Mouse (Mus musculus): Measurements from ENCODE around the gene Dhx37. TPM values are rescaled to one million over a fixed set of nuclear protein-coding genes. Genes with fewer than 3 reads are reported as not detected.
"Not testable (repeated sequence)": the region's sequence is repeated elsewhere in the genome, so short reads cannot be mapped to it uniquely, and the experiment has no call there.

Dhx37 gene
- polyA plus RNA-seq, 1 experiment from 2014 or later = 3.3 TPM

DNA sequence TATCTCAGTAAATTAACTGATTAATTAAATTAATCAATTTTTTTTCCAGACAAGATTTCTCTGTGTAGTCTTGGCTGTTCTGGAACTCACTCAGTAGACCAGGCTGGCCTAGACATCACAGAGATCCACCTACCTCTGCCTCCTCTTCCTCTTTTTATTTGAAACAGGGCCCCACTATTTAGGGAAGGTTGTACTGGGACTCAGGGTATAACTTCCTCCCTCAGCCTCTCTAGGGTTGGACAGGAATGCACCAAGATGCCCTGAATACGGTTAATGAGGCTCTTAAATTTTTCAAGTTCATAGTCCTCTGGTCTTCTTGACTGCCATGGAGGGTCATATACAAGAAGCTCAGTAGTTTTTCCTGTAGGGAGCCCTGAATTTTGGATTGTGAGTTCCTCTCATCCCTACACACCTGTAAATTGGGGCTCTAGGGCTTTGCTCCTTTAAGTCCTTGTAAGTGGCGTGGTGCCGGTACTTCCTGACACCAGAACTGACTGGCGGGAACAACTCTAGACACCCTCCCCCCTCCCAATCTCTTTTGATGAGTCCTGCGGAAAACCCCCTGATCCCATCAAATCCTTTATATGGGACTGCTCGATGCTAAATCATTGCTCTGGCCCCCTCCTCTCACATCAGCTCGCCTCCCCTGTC, 6.8 kb upstream of the Dhx37 start:
- 3% methylated on average over 7 of the region's 7 CpGs for WGBS (ENCODE audit: insufficient replicate concordance)
- TF ChIP-seq EP300 (IDR thresholded peaks at IDR 0.05; ENCODE audit: low read depth) (no peak), CTCF (IDR thresholded peaks at IDR 0.05; ENCODE audit: low read depth) (no peak)
- H3K27ac ChIP-seq (ENCODE audit: low read depth) = peak overlapping the region; percentile 83
- DNase-seq (no peak), ATAC-seq (0 out of 2 replicates have a peak, but pooled peaks have one; percentile 4)
- H3K9me3 ChIP-seq (ENCODE audit: low read length) = no peaks in the 10 kb centered on the region
- H3K9ac ChIP-seq (replicated peaks) = peak overlapping the region; percentile 91
- H3K36me3 ChIP-seq (replicated peaks; ENCODE audit: insufficient read depth, low read length) = no peaks in the 10 kb centered on the region
- peak overlapping the region; percentile 97 for H3K4me3 ChIP-seq (ENCODE audit: low read depth, low read length)
- peak overlapping the region; percentile 96 for H3K4me2 ChIP-seq (ENCODE audit: low read depth, low read length)
- H3K27me3 ChIP-seq (ENCODE audit: insufficient read depth, low read length) = no peaks in the 10 kb centered on the region
- peaks cover 26% of the 10 kb centered on the region for H3K4me1 ChIP-seq (ENCODE audit: insufficient read depth)

DNA sequence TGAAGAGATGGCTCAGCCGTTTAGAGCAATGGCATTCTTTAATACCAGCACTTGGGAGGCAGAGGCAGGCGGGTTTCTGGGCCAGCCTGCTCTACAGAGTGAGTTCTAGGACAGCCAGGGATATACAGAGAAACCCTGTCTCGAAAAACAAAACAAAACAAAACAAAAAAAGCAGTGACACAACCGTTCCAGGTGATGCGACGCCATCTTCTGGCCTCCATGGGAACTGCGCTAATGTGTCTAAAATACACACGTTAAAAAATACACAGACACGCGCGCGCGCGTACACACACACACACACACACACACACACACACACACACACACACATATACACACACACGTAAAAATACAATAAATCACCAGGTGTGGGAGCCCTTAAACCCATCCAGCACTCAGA, 426 bp upstream of the Dhx37 start:
- not testable (repeated sequence) for H3K27me3 ChIP-seq (ENCODE audit: insufficient read depth, low read length); H3K9me3 ChIP-seq (ENCODE audit: low read length); H3K9ac ChIP-seq (replicated peaks)
- H3K4me3 ChIP-seq (ENCODE audit: low read depth, low read length) = peak overlapping the region; percentile 92; the same call in 1 of the 2 replicates
- 42% methylated on average over 12 of the region's 15 CpGs for WGBS (ENCODE audit: insufficient replicate concordance)
- peaks cover 19% of the 10 kb centered on the region for H3K36me3 ChIP-seq (replicated peaks; ENCODE audit: insufficient read depth, low read length)
- peak overlapping the region; percentile 49; the same call in 1 of the 2 replicates for H3K27ac ChIP-seq (ENCODE audit: low read depth)
- ATAC-seq (peak; percentile 20), DNase-seq (peak; percentile 51)
- peak; percentile 52 for TF ChIP-seq CTCF (IDR thresholded peaks at IDR 0.05; ENCODE audit: low read depth)
- H3K4me1 ChIP-seq (ENCODE audit: insufficient read depth) = peaks cover 17% of the 10 kb centered on the region
- H3K4me2 ChIP-seq (ENCODE audit: low read depth, low read length) = peak overlapping the region; percentile 100

DNA sequence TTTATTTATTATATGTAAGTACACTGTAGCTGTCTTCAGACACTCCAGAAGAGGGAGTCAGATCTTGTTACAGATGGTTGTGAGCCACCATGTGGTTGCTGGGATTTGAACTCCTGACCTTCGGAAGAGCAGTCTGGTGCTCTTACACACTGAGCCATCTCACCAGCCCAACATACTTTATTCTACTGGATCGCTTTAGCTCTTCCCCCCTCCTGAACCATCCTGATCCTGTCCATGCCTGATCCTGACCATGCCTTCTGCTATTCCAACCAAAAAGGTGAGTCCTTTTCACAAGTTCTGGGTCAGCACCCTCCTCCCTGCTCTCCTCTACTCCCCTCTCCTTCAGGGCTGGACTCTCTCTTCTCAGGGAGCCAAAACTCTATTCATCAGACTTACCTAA, 1.6 kb downstream of the Dhx37 start:
- Histone ChIP-seq H3K9ac (replicated peaks) (0 out of 2 replicates have a peak overlapping the region, but pooled peaks have one; percentile 30), H3K36me3 (replicated peaks; ENCODE audit: insufficient read depth, low read length) (peaks cover 35% of the 10 kb centered on the region), H3K4me1 (ENCODE audit: insufficient read depth) (peaks cover 17% of the 10 kb centered on the region)
- DNase-seq; H3K9me3 ChIP-seq (ENCODE audit: low read length); H3K27me3 ChIP-seq (ENCODE audit: insufficient read depth, low read length); H3K4me2 ChIP-seq (ENCODE audit: low read depth, low read length); H3K27ac ChIP-seq (ENCODE audit: low read depth); ATAC-seq; H3K4me3 ChIP-seq (ENCODE audit: low read depth, low read length): not testable (repeated sequence)
- WGBS (ENCODE audit: insufficient replicate concordance) = 95% methylated on average over 2 of the region's 2 CpGs

DNA sequence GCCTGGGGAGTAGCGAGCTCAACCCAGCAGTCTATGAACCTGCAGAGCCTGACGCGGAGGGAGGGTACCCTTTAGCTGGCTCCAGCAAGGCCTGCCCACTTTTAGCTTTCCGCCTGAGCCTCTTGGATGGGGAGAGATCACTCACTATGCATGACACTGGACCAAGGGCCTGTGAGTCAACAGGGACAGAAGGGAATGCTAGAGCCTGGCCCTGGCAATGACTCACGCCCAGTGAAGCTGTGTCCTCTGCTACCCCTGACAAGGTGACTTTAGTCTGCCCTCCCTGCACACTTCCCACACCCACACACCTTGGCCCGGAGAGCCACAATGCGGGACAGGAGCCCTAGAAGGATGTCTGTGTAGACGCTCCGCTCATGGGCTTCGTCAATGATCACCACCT, 7.6 kb downstream of the Dhx37 start:
- Histone ChIP-seq H3K36me3 (replicated peaks; ENCODE audit: insufficient read depth, low read length) (peaks cover 86% of the 10 kb centered on the region), H3K4me3 (ENCODE audit: low read depth, low read length) (no peak overlapping the region), H3K27me3 (ENCODE audit: insufficient read depth, low read length) (no peaks in the 10 kb centered on the region), H3K4me1 (ENCODE audit: insufficient read depth) (0 out of 2 replicates have a peak, but pooled peaks cover under 1% of the 10 kb centered on the region), H3K9ac (replicated peaks) (no peak overlapping the region), H3K9me3 (ENCODE audit: low read length) (no peaks in the 10 kb centered on the region), H3K4me2 (ENCODE audit: low read depth, low read length) (no peak overlapping the region), H3K27ac (ENCODE audit: low read depth) (no peak overlapping the region)
- 84% methylated on average over 10 of the region's 10 CpGs for WGBS (ENCODE audit: insufficient replicate concordance)
- TF ChIP-seq CTCF (IDR thresholded peaks at IDR 0.05; ENCODE audit: low read depth) = no peak
- no peak for TF ChIP-seq EP300 (IDR thresholded peaks at IDR 0.05; ENCODE audit: low read depth)
- ATAC-seq = no peak
- DNase-seq = no peak

DNA sequence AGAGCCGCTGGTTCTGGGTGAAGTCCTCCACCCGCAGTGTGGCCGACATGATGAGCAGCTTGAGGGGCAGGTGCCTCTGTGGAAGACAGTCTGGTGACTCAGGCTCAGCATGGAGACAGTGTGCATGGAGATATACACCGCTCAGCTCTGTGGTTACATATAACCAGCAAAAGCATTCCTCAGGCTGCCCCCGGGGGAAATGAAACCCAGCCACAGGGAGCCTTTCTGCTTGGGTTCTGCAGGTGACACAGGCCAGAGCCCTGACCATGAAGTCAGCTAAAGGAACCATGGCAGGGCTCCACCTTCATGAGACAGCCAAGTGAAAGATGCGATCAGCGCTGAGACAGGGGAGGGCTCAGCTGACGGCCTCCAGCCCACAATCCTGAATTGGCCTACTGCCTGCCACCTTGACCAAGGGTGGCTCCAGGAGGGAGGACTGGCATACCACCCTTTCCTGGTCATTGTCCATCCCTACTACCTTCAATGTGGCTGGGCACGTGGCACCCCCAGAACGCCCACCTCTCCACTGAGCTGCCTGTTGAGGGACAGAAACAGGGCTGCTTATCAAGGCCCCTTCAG, 8.1 kb downstream of the Dhx37 start:
- no peak overlapping the region for H3K27ac ChIP-seq (ENCODE audit: low read depth)
- TF ChIP-seq EP300 (IDR thresholded peaks at IDR 0.05; ENCODE audit: low read depth) (no peak), CTCF (IDR thresholded peaks at IDR 0.05; ENCODE audit: low read depth) (no peak)
- peaks cover 88% of the 10 kb centered on the region for H3K36me3 ChIP-seq (replicated peaks; ENCODE audit: insufficient read depth, low read length)
- 77% methylated on average over 10 of the region's 10 CpGs for WGBS (ENCODE audit: insufficient replicate concordance)
- H3K27me3 ChIP-seq (ENCODE audit: insufficient read depth, low read length) = no peaks in the 10 kb centered on the region
- no peak overlapping the region for H3K4me2 ChIP-seq (ENCODE audit: low read depth, low read length)
- DNase-seq = no peak
- no peak for ATAC-seq
- no peaks in the 10 kb centered on the region for H3K9me3 ChIP-seq (ENCODE audit: low read length)
- no peak overlapping the region for H3K9ac ChIP-seq (replicated peaks)
- no peak overlapping the region for H3K4me3 ChIP-seq (ENCODE audit: low read depth, low read length)
- no peaks in the 10 kb centered on the region for H3K4me1 ChIP-seq (ENCODE audit: insufficient read depth)

DNA sequence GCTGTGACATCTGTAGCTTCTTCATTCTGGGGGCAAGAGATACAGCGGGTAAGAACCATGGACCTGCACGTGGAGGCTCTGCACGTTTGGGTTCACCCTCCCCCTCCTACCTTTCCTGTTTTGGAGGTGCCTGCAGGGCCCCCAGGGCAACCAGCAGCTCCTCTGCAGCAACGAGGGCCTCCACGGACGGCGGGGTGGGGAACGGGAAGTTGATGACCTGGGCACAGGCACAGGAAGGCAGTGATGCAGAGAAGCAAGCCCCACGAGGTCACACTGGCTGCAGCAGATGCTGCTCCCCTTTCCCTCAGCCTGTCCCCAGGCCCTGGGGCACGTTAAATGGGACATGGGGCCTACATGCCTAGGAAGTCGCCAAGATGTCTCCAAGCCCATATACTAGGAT, 14.8 kb downstream of the Dhx37 start:
- no peak for ATAC-seq
- WGBS (ENCODE audit: insufficient replicate concordance) = 36% methylated on average over 11 of the region's 11 CpGs
- Histone ChIP-seq H3K9ac (replicated peaks) (no peak overlapping the region), H3K4me3 (ENCODE audit: low read depth, low read length) (no peak overlapping the region), H3K4me1 (ENCODE audit: insufficient read depth) (no peaks in the 10 kb centered on the region), H3K9me3 (ENCODE audit: low read length) (no peaks in the 10 kb centered on the region), H3K4me2 (ENCODE audit: low read depth, low read length) (no peak overlapping the region), H3K27me3 (ENCODE audit: insufficient read depth, low read length) (no peaks in the 10 kb centered on the region), H3K27ac (ENCODE audit: low read depth) (no peak overlapping the region), H3K36me3 (replicated peaks; ENCODE audit: insufficient read depth, low read length) (peaks cover 85% of the 10 kb centered on the region)
- DNase-seq = peak; percentile 47
- TF ChIP-seq EP300 (IDR thresholded peaks at IDR 0.05; ENCODE audit: low read depth) = no peak
- TF ChIP-seq CTCF (IDR thresholded peaks at IDR 0.05; ENCODE audit: low read depth) = no peak

All from liver, postnatal 0 days (tissue).